Mouse (Mus musculus) yolk sac, embryonic 10.5 days (tissue): ENCODE results near the gene Osbpl3.
"Not testable (repeated sequence)": the region's sequence is repeated elsewhere in the genome, so short reads cannot be mapped to it uniquely, and the experiment has no call there.

Experiments
- DNase-seq: peaks from one replicate; pipeline ENCODE4 v3.0.0-alpha.2; 2017; ENCODE audit warnings: low spot score

Gene Osbpl3

DNA sequence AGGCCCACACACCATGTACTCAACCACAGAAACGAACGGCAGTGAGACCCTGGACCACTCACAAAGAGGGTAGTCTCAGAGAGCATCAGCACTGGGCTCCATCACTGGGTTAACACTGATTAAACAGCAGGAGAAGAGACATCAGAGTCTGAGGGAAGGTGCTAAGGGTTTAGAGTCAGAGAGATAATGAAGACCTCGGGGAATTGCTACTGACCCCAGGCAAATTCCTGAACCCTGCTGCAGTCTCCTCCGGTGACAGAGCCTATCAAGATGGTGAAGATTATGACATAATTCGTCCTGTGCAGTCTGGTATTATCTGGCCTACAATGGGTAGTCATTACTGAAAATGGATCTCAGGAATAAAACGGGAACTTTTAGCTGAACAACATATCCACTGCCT, 2.4 kb downstream of the Osbpl3 start:
- DNase-seq, result no peak

- DNase-seq, result no peak
These were observed 3.8 kb downstream of the Osbpl3 start for GRCm38 (mm10) chr6:50452220-50452619.

- peak; percentile 33 for DNase-seq
These were observed 10.4 kb downstream of the Osbpl3 start for GRCm38 (mm10) chr6:50445616-50446015.

DNA sequence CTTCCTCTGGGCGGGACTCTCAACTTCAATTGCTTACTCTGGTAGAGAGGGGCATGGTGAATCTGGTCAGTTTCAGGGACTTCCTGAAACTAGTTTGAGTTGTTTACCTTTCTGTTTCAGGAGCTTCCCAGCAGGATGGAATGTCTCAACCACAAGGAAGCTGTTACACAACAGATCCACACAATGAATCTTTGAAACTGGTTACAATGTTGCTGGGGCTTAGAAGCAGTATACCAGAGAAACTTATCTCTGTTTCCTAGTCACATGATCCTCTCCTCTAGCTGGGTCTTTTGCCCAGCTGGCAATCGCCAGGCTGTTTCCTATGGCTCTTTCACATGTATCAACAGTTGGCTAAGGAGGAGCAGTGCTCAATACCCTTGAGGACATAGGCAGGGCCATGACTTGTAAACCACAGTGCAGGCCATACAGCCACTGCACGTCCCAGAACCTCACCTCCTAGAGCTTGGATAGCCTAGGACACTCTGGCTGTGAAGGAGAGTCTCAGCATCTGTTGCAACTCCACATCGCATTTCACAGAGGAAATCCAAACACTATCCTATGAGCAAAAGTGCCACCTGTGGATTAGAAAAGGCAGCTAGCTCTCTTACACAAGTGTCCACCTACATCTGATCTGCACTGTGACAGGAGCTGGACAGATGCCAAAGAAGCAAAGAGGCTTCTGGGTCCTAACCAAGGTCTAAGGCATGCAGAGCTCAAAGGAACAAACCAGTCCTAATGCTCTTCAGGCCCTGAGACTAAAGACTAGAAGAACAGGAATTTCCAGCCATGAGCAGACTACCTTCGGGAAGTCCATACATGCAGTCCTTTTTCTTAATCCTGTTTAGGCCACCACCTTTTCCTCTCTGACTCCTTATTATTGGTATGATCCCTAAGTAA, 14.8 kb downstream of the Osbpl3 start:
- no peak for DNase-seq

- DNase-seq, result no peak
These were observed 15.8 kb downstream of the Osbpl3 start for GRCm38 (mm10) chr6:50440197-50440596.

DNA sequence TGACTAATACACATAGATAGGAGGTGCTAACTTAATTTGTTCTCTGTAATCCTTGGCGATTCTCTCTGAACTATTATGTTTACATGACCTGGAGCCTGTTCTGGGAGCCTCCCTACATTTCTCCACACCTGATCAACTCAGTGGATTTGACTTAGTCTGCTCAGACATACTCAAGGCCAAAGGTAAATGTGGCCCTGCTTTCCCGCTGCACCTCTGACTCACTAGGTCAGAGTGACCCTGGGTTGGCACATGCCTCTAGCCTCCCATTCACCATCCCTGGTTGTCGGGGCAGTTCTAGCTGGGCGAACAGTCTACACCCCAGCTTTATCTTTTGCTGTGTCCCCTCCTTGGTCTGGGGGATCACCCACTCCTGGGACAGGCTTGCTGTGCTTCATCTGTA, 17.1 kb downstream of the Osbpl3 start:
- DNase-seq, result not testable (repeated sequence)

- DNase-seq, result no peak
These were observed 18.2 kb downstream of the Osbpl3 start for GRCm38 (mm10) chr6:50437815-50438214.

GRCm38 (mm10) chr6:50436661-50437060, 19.3 kb downstream of the Osbpl3 start:
- DNase-seq, result no peak

DNA sequence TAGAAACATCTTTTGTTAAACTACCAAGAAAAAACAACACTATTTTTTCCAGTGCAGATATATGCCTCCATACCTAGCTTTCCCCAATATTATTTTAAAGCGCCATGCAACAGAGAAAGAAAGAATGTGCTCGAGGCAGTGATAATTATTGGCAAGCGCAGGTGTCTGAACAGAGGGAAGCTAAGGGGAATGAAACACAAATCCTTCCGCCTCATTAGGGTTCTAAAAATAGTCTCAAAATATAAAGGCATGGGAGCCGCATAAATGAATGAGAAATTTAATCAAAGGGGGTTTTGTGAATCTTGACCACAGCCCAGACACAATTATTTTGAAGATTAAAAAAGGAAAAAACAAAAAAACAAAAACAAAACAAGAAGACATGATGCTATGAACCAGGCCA, 23.5 kb downstream of the Osbpl3 start:
- no peak for DNase-seq

GRCm38 (mm10) chr6:50429299-50429698, 26.7 kb downstream of the Osbpl3 start:
- DNase-seq, result no peak

GRCm38 (mm10) chr6:50427051-50427732, 28.8 kb downstream of the Osbpl3 start:
- DNase-seq, result no peak

DNA sequence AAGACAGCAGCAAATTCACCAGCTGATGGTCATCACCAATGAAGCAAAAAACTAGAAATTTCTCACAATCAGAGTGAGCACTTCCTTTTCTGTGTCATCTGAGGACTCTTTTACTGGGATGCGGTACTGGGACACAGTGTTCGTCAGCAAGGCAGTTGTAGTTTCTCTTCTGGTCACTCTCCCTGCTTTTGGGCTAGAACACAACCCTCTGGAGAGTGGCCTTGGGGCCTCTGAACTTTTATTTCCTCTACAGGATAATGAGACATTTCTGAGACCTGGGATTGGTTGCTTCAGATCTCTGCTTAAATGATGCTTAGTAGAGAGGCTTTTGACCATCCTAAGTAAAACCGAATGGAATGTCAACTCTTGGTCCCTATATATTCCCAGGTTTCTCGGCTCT, 29.4 kb downstream of the Osbpl3 start:
- no peak for DNase-seq

GRCm38 (mm10) chr6:50424271-50424670, 31.7 kb downstream of the Osbpl3 start:
- no peak for DNase-seq

GRCm38 (mm10) chr6:50420413-50420812, 35.6 kb downstream of the Osbpl3 start:
- DNase-seq, result peak; percentile 48

- peak; percentile 54 for DNase-seq
These were observed 36.3 kb downstream of the Osbpl3 start for GRCm38 (mm10) chr6:50419518-50420290.

GRCm38 (mm10) chr6:50418951-50419350, 37.0 kb downstream of the Osbpl3 start:
- peak; percentile 75 for DNase-seq

DNA sequence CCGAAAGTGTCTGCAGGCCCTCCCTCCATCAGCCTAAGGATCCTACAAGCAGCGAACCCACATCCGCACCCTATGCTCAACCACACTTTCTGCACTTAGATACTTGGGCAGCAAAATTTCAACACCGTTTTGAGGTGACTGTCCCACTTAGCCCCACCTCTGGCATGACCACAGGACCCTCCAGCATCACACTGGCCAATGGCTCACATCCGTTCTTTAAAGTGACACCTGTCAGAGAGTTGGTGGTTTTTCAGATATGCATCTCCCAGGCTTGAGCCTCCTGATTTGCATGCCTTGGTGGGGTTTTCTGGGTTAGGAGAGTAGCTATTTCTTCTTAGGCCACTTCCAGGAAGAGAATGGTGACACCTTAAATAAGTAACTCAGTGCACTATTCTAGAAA, 39.1 kb downstream of the Osbpl3 start:
- no peak for DNase-seq

- DNase-seq, result no peak
These were observed 40.6 kb downstream of the Osbpl3 start for GRCm38 (mm10) chr6:50415431-50415830.

DNA sequence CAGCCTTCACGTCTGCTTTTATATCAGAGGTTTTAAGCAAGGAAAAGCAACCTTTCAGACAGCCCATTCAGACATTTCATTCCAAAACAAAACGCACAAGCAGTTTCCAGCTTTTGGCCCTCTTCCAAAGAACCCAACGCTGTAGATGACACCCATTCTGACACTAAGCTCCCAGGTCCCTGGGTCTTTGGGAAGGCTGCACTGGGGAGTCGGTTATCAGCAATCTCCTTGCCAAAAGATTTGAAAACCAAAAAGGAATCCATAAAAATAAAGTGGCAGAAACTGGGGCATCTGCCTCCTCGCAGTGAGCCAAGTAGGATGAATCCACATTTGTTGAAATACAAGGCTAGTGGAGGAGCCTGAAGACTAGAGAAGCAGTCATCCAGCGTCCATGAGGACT, 41.5 kb downstream of the Osbpl3 start:
- DNase-seq, result no peak

DNA sequence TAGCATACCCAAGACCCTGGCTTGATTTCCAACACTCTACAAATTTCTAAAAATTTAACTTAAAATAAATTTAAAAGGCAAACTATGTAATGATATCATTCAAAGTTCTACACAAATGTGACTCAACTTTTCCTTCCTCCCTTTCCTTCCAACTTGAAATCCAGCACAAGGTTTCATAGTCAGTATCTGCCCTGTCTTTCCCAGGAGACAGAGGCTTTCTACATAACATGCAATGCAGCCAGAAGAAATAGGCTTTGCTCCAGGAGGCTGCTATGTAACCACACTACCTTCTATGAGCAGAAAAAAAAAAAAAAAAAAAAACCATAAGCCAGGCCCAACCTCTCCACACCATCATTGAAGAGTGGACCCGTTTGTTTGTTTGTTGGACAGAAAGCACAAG, 42.6 kb downstream of the Osbpl3 start:
- DNase-seq, result no peak

DNA sequence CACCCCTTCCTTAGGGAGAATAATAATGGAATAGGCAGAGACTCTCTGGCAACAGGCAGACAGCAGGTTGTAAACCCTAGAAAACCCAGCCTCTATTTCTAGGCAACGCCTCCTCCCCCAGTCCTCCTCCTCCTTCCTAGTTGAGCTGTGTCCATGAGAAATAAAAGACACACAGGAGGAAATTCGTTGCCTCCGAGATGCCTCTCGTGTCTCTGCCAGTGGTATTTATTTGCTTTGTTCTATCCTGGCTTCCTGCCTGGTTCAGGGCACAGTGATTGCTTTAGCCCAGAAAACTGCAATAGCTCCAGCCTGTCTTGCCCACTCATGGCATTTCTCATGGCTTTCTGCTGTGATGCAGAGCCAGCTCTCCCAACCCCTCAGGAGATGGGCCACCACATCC, 43.8 kb downstream of the Osbpl3 start:
- DNase-seq, result no peak

DNA sequence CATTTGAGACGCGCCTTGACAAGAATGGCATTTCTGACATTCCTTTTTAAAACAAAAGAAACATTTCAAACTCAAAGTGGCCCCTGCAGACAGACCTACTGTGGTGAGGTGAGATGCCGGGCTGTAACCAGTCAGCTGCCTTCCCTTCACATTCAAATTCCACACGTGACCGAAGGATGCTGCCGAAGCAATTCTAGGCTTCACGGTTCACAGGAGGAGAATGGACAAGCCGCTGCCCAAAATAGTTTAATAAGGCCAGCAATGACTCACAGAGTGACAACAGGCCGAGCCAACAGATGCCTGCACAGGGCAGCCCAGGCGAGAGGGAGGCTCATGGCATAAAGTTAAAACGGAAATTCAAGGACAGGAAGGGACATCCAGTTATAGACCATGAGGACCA, 51.3 kb downstream of the Osbpl3 start:
- DNase-seq, result no peak

GRCm38 (mm10) chr6:50403524-50403923, 52.5 kb downstream of the Osbpl3 start:
- DNase-seq, result no peak
